Mouse (Mus musculus) Muller cell, postnatal 12 days (primary cell): ENCODE data around the gene Psip1.
A peak's percentile ranks its signal among the peaks of the same experiment; 100 is the strongest.
"Not testable (repeated sequence)": the region's sequence is repeated elsewhere in the genome, so short reads cannot be mapped to it uniquely, and the experiment has no call there.

Experiments
- DNase-seq: peaks from one replicate; pipeline ENCODE4 v3.0.0-alpha.2; 2015; ENCODE audit errors: inconsistent ontology term

Gene Psip1

GRCm38 (mm10) chr4:83486117-83486901, at the start of gene Psip1:
Psip1 (minus strand) TSS chr4:83486459.
- DNase-seq = peak; percentile 95

DNA sequence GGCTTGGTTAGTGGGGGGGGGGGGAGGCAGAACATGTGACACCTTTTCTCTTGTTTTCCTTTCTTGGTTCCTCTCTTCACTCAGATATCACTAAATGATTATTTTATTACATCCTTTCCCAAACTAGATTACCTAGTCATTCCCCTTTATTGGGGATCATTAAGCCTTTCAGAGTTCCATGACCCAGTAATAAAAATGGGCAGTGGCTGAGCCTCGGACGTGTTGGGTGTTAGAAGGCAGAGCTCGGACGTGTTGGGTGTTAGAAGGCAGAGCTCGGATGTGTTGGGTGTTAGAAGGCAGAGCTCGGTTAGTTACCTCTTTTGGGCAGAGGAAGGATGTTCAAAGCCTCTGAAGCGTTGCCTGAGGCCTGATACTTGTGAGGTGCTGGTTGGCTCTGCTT, 47.8 kb upstream of the Psip1 start:
- DNase-seq = no peak

DNA sequence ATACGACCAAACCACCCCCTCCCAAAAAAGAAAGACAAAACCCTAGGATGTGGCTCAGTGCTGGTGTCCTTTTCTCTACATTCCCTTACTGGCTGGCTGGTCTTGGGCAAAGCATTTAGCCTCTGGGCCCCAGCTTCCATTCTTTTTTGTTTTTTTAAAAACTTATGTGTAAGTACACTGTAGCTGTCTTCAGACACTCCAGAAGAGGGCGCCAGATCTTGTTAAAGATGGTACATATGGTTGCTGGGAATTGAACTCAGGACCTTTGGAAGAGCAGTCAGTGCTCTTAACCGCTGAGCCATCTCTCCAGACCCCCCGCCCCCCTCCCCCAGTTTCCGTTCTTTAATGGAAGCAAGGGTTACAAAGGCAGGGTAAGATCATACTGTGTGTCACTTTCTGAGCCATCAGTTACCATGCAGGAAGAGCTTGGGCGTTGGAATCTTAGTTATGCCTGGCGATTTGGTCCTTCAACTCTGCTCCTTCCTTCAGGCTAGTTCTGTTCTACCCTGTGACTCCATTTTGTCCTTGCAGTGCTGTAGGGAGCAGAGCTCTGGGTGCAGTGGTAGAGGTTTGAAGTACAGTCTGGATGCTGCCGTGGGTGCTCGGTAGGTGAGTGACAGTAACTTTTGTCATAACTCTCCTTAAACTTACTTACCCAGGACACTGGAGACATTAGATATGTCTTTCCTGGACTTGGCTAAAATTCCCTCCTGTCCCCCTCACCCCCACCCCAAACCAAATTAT, 47.1 kb upstream of the Psip1 start:
- DNase-seq = no peak

DNA sequence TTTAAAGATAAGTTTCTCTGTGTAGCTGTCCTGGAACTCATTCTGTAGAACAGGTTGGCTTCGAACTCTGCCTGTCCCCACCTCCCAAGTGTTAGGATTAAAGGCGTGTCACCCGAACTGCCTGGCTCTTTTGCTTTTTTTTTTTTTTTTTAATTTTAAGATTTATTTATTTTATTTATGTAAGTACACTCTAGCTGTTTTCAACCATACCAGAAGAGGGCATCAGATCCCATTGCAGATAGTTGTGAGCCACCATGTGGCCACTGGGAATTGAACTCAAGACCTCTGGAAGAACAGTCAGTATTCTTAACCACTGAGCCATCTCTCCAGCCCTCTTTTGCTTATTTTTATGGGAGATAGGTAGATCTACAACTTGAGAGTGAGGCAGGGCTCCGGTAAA, 43.8 kb upstream of the Psip1 start:
- DNase-seq = not testable (repeated sequence)

- DNase-seq = peak; percentile 7
Measured at GRCm38 (mm10) chr4:83527921-83528320, 41.7 kb upstream of the Psip1 start.

DNA sequence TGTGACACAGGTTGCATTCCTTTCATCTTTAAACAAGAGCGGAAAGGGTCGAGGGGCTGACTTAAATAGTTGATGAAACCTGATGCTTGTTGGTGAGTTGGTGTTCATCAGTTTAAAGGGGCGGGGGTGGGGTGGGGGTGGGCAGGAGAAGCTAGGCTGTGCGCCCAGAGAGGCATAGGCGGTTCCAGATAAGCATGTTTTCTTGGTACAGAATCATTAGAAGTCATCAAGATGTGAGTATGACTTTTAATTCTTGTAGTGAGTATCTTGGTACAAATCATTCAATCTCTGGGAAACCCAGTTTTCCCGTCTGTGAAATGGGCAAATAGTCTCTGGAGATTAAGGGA, 40.7 kb upstream of the Psip1 start:
- DNase-seq = no peak

GRCm38 (mm10) chr4:83526270-83526987, 40.2 kb upstream of the Psip1 start:
- peak; percentile 56 for DNase-seq

GRCm38 (mm10) chr4:83525690-83526055, 39.4 kb upstream of the Psip1 start:
- DNase-seq = no peak

- peak; percentile 98 for DNase-seq
Measured at GRCm38 (mm10) chr4:83524843-83525689, 38.8 kb upstream of the Psip1 start, which contains the start of gene Ccdc171. Ccdc171 (plus strand) TSS chr4:83525545.

GRCm38 (mm10) chr4:83524456-83524842, 38.2 kb upstream of the Psip1 start:
- DNase-seq = no peak

GRCm38 (mm10) chr4:83522066-83522465, 35.8 kb upstream of the Psip1 start:
- no peak for DNase-seq

- DNase-seq = no peak
Measured at GRCm38 (mm10) chr4:83520308-83520707, 34.0 kb upstream of the Psip1 start.

GRCm38 (mm10) chr4:83519807-83520206, 33.5 kb upstream of the Psip1 start:
- DNase-seq = no peak

DNA sequence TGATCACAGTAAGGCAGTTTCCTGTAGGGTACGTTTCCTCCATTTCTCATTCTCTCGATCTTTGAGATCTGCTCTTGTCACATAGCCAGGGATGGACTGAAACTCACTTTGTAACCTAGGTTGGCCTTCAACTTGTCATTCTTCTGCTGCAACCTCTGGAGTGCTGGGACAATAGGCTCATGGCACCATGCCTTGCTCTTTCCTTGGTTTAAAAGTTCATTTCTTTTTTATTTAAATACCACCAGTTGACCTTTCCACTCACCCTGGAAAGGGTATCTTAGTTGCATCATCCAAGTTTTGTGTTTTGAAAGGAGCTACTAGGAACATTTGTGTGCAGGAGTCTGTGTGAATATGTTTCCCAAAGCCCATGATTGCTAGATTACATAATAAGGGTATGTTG, 32.9 kb upstream of the Psip1 start:
- DNase-seq = no peak

DNA sequence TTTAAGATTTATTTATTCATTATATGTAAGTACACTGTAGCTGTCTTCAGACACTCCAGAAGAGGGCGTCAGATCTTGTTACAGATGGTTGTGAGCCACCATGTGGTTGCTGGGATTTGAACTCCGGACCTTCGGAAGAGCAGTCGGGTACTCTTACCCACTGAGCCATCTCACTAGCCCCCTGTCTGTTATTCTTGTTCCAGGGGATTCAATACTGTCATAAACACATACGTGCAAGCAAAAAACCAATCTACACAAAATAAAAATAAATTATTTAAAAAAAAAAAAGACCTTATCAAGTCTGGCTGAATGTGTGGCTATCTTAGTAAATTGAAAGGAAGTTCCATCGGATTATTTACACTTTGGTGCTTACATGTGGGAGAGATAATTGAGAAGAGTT, 29.9 kb upstream of the Psip1 start:
- DNase-seq = not testable (repeated sequence)

GRCm38 (mm10) chr4:83514976-83515669, 28.9 kb upstream of the Psip1 start:
- no peak for DNase-seq

GRCm38 (mm10) chr4:83514183-83514582, 27.9 kb upstream of the Psip1 start:
- no peak for DNase-seq

DNA sequence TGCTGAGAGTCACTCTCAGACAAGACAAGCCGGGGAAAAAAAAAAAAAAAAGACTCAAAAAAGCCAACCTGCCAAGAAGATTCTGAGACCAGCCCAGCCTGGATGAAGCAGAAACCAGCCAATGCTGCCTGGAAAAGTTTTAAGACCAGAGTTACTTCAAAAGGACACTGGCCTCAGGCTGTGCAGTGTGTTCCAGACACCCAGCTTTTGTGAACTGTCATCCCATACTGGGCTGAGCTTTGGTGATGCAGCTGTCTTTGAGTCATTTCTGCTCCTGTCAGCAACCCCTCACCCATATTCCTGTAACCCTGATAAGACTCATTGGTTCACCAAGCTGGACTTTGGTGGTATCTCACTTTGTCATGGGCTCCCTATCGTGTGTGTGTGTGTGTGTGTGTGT, 26.4 kb upstream of the Psip1 start:
- DNase-seq = no peak

DNA sequence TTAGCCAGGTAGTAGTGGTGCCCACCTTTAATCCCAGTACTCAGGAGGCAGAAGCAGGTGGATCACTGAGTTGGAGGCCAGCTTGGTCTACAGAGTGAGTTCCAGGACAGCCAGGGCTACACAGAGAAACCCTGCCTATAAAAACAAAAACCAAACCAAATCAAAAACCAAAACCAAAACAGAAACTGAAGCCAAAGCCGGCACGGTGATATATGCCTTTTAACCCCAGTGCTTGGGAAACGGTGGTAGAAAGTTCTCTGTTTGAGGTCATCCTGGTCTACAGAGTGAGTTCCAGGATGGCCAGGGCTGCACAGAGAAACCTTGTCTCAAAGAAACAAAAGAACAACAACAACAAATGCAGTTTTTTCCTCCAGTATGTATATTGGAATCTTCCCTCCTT, 26.0 kb upstream of the Psip1 start:
- no peak for DNase-seq

DNA sequence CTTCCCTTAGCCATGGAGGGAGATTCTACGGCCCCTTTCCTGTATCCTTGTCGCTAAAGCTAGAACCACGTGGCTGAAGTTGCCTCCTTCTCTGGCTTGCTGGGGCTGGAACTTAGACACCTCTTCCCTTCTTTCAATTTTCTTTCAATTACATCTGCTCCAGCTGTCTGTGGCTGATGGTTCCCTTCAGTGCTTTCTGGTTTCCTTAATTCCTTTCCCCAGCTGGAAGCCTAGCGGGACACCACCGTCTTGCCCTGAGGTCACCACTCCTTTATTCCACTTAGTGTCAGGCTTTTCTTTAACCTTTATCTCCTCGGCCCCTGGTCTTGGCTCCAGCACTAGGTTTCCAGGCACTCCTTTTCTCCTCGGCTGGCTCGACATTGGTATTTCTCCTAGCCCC, 24.8 kb upstream of the Psip1 start:
- DNase-seq = no peak

- DNase-seq = no peak
Measured at GRCm38 (mm10) chr4:83509600-83509999, 23.3 kb upstream of the Psip1 start.
